Mouse (Mus musculus): ENCODE results near the gene 9630041A04Rik. TPM values are rescaled to one million over a fixed set of nuclear protein-coding genes. Genes with fewer than 3 reads are reported as not detected.

Gene 9630041A04Rik
- total and polyA plus RNA-seq, 2 experiments from 2014 or later = 0.63 TPM; not detected in 1

GRCm38 (mm10) chr9:101990032-101990431 lies 128.4 kb downstream of the 9630041A04Rik start:
- WGBS = 74% methylated on average over 6 of the region's 6 CpGs
- no peak overlapping the region for H3K9ac ChIP-seq (replicated peaks; ENCODE audit: low read length, poor library complexity, severe bottlenecking)
- H3K4me1 ChIP-seq (ENCODE audit: insufficient read depth, low read length) = no peaks in the 10 kb centered on the region
- no peak for ATAC-seq (ENCODE audit: low FRiP score)
- no peaks in the 10 kb centered on the region for H3K27me3 ChIP-seq (ENCODE audit: insufficient read depth, low read length)
- no peaks in the 10 kb centered on the region for H3K9me3 ChIP-seq (ENCODE audit: low read length)
- no peak overlapping the region for H3K4me2 ChIP-seq (ENCODE audit: low read depth, low read length, poor library complexity, severe bottlenecking)
- H3K36me3 ChIP-seq (ENCODE audit: insufficient read depth, low read length) = peaks cover 8% of the 10 kb centered on the region
- DNase-seq (ENCODE audit: low spot score) = no peak
- no peak overlapping the region for H3K4me3 ChIP-seq (ENCODE audit: low read depth, low read length)
- no peak for TF ChIP-seq CTCF (IDR thresholded peaks at IDR 0.05)
- no peak overlapping the region for H3K27ac ChIP-seq (ENCODE audit: low read depth, low read length)

GRCm38 (mm10) chr9:101990836-101991235 lies 129.2 kb downstream of the 9630041A04Rik start:
- DNase-seq (ENCODE audit: low spot score) (no peak), ATAC-seq (ENCODE audit: low FRiP score) (no peak)
- Histone ChIP-seq H3K4me3 (ENCODE audit: low read depth, low read length) (no peak overlapping the region), H3K36me3 (ENCODE audit: insufficient read depth, low read length) (peaks cover 15% of the 10 kb centered on the region), H3K4me1 (ENCODE audit: insufficient read depth, low read length) (no peaks in the 10 kb centered on the region), H3K27ac (ENCODE audit: low read depth, low read length) (no peak overlapping the region), H3K4me2 (ENCODE audit: low read depth, low read length, poor library complexity, severe bottlenecking) (no peak overlapping the region), H3K27me3 (ENCODE audit: insufficient read depth, low read length) (no peaks in the 10 kb centered on the region), H3K9me3 (ENCODE audit: low read length) (no peaks in the 10 kb centered on the region), H3K9ac (replicated peaks; ENCODE audit: low read length, poor library complexity, severe bottlenecking) (no peak overlapping the region)
- 71% methylated on average over 12 of the region's 12 CpGs for WGBS
- no peak for TF ChIP-seq CTCF (IDR thresholded peaks at IDR 0.05)
